Mouse (Mus musculus) mesoderm, embryonic 11.5 days (tissue): ENCODE results near the gene Shh.

Experiments used
- DNase-seq: peaks from one replicate; pipeline ENCODE4 v3.0.0-alpha.2; 2012; ENCODE audit warnings: low read depth, low spot score

Shh gene

GRCm38 (mm10) chr5:28459456-28460225, 7.4 kb downstream of the Shh start:
- peak; percentile 45 for DNase-seq

DNA sequence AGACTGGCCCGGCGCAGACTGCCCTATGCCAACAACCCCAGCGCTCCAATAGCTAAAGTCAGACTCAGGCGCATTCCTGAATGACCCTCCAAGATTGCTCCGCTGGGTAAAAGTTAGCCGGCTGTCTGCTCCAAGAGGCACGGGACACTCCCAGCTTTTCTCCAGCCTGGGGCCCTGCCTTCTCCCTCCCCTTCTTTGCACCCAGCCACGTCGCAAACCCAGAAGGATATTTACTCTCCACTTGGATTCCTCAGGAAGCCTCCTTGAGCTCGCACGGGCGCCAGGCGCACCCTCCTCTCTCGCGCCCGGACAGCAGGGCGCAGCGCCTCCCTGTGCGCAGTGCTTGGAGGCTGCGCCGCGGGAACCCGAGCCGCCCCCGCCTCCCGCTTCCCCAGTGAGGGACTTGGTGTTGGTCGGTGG, 8.2 kb downstream of the Shh start:
- no peak for DNase-seq

DNA sequence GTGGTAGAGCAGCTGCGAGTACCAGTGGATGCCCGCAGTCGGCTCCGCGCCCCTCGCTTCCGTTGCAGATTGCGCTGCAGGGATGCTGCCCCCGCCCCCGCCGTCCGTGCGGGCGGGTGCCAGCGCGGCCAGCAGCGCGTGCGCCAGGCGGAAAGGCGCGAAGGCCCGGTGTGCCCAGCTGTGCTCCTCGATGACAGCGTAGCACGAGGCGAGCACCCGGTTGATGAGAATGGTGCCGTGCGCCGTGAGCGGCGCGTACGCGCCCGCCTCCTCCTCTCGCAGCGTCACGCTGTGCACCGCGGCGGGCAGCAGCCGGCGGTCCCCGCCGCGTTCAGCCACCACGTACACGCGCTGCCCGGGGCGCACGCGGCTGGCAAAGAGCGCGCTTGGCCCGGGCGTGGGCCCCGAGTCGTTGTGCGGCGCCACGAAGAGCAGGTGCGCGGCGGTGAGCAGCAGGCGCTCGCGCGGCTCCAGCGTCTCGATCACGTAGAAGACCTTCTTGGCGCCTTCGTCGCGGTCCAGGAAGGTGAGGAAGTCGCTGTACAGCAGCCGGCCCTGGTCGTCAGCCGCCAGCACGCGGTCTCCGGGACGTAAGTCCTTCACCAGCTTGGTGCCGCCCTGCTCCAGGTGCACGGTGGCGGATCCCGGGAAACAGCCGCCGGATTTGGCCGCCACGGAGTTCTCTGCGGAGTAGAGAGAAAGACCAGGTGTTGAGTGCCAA, 9.0 kb downstream of the Shh start:
- no peak for DNase-seq

DNA sequence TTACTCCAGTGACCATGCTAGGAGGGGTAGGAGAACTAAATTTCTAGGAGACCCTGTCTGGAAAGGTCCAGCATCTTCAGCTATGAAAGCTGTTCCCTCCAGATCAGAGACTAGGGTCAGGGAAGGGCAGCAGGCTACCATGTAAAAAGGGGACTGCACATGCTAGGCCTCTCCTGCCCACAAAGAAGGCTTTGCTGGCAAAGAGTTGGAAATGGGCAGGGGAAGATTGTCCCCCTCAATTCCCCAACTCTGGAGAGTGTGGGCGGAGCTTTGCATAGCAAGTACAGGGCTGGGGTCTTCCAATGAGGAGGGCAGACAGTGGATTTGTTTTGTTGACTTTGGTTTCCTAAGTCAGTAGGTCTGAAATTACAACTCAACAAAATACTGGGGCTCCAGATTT, 10.7 kb downstream of the Shh start:
- no peak for DNase-seq

GRCm38 (mm10) chr5:28455721-28456120, 11.3 kb downstream of the Shh start:
- no peak for DNase-seq

DNA sequence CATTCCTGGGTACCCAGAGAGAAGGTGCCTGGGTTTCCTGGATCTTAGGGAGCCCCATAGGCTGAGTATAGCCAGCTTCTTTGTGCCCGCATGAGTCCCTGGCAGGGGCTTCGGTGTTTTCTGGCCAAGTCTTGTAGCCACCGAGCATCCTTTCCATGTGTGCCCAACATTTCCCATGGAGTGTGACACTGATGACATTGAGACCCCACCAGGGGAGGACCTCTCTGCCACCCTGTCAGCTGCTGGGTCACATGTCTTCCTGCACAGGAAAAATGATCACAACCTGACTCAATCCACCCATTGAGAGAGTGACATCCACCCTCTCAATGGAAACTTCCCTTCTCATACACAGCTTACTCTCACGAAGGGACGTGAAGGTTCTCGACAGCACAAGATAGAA, 12.5 kb downstream of the Shh start:
- no peak for DNase-seq

DNA sequence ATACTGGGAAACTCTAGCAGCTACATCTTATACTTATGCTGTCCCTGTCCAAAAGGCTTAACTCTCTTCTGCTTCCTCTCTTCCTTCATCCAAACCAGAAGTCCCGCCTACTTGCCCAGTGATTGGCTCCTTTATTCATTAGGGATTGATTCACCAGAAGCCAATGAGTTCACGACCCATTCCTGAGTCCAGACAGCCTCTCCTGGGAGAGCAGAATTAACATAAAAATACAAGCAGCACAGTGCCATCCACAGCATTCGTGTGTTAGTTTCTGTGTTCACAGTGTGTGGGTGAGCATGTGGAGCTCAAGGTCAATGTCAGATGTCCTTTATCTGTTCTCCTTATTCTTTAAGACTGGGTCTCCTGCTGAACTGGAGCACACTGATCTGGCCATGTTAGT, 13.5 kb downstream of the Shh start:
- no peak for DNase-seq

DNA sequence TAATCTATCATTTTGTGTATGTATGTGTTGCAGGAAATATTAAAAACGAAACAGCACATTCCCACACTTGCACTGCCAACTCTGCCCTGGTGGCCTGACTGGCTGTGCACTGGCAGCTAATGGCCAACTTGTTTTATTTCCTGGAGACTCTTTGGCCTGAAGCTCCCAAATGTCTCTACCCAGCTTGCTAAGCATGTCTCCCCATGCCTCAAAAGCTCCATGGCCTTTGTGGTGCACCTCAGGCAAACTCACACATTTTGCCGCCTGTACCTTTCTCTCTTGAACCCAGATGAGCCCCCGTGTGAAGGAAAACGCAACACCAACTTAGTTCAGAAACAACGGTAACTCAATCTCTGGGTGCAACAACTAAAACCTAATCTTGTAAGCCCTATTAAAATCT, 14.0 kb downstream of the Shh start:
- no peak for DNase-seq

DNA sequence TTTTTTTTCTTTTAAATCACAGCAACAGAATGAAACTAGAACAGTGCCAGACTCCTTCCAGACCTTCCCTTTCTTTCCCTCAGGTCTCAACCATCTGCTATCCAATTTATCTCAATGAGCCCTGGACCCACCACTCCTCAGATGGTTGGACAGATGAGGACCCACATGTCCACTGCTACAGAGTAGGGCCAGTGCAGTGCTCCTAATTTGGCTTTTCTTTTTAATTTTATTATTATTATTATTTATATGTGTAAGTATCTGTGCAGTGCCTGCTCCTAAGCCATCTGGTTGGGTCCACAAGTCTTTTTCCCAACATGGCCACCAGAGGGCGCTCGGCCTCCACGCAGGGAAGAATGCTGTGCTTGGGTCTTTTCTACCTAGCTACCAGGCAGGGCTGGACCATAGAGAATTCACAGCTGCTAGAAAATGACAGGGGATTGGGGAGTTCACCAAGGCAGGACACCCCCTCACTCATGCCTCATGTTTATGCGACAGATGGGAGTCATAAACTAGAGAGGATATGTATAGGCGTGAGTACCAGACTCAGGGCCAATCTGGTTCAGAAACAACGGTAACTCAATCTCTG, 15.9 kb downstream of the Shh start:
- DNase-seq: peak; percentile 84

GRCm38 (mm10) chr5:28450126-28450890, 16.7 kb downstream of the Shh start:
- no peak for DNase-seq

DNA sequence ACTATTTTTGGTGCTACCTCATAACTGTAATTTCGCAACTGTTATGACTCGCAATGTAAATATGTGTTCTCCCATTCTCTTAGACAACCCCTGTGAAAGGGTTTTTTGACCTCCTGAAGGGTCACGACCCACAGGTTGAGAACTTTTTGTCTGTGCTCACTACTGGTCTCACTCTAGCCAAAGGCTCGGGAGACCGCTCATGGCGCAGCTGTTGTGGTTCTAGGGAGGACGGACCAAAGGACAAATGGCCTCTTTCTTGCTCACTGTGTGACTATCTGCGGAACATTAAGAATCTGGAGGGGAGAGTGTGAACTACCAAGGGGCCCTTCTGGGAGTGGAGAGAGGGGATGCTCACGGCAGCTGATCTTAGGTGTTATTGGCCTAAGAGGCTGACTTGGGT, 41.1 kb downstream of the Shh start:
- no peak for DNase-seq

DNA sequence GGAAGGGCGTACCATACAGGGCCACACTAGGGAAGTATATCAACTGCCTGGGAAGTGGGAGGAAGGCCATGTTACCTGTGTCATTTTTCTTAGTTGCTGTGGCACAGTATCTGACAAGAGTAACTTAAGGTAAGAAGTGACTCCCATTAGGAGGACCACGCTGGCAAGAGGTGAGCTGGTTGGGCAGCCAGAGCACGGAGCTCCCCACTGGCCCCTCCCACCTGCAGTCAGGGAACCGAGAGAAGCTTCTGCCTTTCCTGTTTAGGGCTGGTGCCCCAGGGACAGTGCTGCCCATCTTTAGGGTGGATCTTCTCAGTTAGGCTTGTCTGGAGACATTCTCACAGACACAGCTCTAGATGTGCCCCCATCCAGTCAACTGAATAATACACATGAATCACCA, 43.3 kb downstream of the Shh start:
- DNase-seq: no peak

DNA sequence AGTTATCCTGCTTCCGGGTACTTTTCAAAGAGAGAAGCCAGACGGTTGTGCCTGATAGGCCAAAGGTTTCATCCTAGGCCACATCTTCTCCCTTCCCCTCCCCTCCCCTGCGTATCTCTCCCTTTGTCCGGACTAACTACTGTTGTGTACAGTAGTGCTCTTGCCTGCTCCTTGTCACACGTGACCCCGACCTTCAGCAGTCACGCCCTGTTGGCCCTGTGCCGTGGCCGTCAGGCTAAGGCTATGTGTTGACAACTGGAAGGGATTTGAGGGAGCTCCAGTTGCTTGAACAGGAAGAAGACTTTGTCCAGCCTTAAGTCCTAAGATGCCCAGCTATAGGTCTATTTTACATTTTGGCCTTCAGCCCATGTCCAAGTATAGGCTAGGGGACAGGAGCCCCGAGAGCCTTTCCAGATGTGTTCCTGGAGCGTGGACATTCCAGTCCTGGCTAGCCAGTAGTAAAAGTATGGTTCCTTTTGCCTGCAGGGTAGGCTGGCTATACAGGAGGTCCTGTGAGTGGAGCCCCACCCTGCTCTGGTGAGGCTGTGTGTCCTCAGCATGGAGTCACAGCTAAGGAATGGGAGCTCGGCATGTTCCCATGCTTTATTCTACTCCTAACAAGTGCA, 47.3 kb downstream of the Shh start:
- DNase-seq: no peak

GRCm38 (mm10) chr5:28418734-28419133, 48.3 kb downstream of the Shh start:
- no peak for DNase-seq

GRCm38 (mm10) chr5:28416029-28416428, 51.0 kb downstream of the Shh start:
- no peak for DNase-seq

GRCm38 (mm10) chr5:28414076-28414475, 53.0 kb downstream of the Shh start:
- DNase-seq: no peak

GRCm38 (mm10) chr5:28413533-28413932, 53.5 kb downstream of the Shh start:
- DNase-seq: no peak

GRCm38 (mm10) chr5:28412006-28412685, 54.9 kb downstream of the Shh start:
- DNase-seq: no peak
